Comparison of ENCODE assay signal across 16 mouse cellular contexts in the genomic region with DNA sequence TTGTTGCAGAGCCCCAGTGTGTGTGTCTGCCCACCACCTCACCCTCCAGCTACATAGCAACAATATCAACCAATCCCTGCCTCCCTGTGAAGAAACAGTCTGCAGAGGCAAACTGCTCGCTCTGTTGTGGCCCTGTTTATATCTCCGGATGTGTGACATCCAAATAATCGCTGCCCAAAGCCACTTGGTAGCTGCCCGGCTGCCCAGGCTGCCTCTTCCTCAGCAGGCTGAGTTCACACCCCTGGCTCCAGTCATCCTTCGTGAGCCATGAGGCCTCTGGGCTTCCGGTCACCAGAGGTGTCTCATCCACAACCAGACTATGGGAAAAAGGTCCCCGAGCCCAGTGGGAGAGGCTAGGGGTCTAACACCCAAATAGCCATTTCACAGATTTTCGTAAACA.
DNase-seq lines count a peak whose midpoint lies in the region; ATAC-seq lines count a peak whose summit lies in the region.
"Had no signal": no experiment of that assay in that cellular context is flagged by ENCODE, and none has a peak within 500 bp of the region (broad histone marks: within the 10 kb centered on the region; RNA-seq: fewer than 3 reads in every experiment).

No protein-coding gene starts in this region.

- no peaks in the 10 kb centered on the region for H3K36me3 ChIP-seq in kidney, embryonic 14.5 days (ENCODE audit: control insufficient read depth, insufficient read depth, low read length)
- peaks cover 11% of the 10 kb centered on the region for H3K36me3 ChIP-seq in embryonic facial prominence, embryonic 10.5 days (replicated peaks)
- H3K36me3 ChIP-seq in hindbrain, embryonic 14.5 days (replicated peaks; ENCODE audit: control insufficient read depth, insufficient read depth), result no peaks in the 10 kb centered on the region
- no peaks in the 10 kb centered on the region for H3K36me3 ChIP-seq in midbrain, embryonic 16.5 days (ENCODE audit: control insufficient read depth, insufficient read depth, low read length)
- H3K36me3 ChIP-seq: kidney, embryonic 15.5 days had no signal

- DNase-seq in kidney, postnatal 14 days, result no peak
- DNase-seq in embryonic facial prominence, embryonic 10.5 days (ENCODE audit: low spot score), result no peak
- DNase-seq in hindbrain, embryonic 14.5 days (ENCODE audit: low spot score), result no peak
- no peak for DNase-seq in urinary bladder, postnatal 25 days (ENCODE audit: low spot score)
- DNase-seq in thymus, postnatal 4 days, result no peak
- DNase-seq: cerebellum, adult 11 months; heart, adult 18-20 months; heart, postnatal 4 days; layer of hippocampus, adult 9-11 months; lung, postnatal 14 days; thymus, postnatal 14 days had no signal

- H3K4me3 ChIP-seq in kidney, embryonic 14.5 days (ENCODE audit: low read length), result no peak overlapping the region
- no peak overlapping the region for H3K4me3 ChIP-seq in embryonic facial prominence, embryonic 10.5 days
- no peak overlapping the region for H3K4me3 ChIP-seq in hindbrain, embryonic 14.5 days (replicated peaks; ENCODE audit: low read length)
- no peak overlapping the region for H3K4me3 ChIP-seq in midbrain, embryonic 16.5 days (ENCODE audit: low read depth, low read length)
- H3K4me3 ChIP-seq: kidney, embryonic 15.5 days had no signal

- 11% methylated on average over 8 of the region's 8 CpGs for WGBS in kidney, embryonic 14.5 days
- 27% methylated on average over 8 of the region's 8 CpGs for WGBS in embryonic facial prominence, embryonic 10.5 days
- 14% methylated on average over 8 of the region's 8 CpGs for WGBS in hindbrain, embryonic 14.5 days
- 18% methylated on average over 8 of the region's 8 CpGs for WGBS in midbrain, embryonic 16.5 days

- H3K27me3 ChIP-seq in kidney, embryonic 14.5 days (ENCODE audit: control insufficient read depth, insufficient read depth, low read length), result peaks cover 52% of the 10 kb centered on the region
- peaks cover 93% of the 10 kb centered on the region for H3K27me3 ChIP-seq in embryonic facial prominence, embryonic 10.5 days (replicated peaks; ENCODE audit: low read depth, poor library complexity, severe bottlenecking)
- peaks cover 86% of the 10 kb centered on the region for H3K27me3 ChIP-seq in hindbrain, embryonic 14.5 days (ENCODE audit: control insufficient read depth, insufficient read depth, low read length)
- H3K27me3 ChIP-seq in midbrain, embryonic 16.5 days (ENCODE audit: control insufficient read depth, insufficient read depth, low read depth, low read length), result peaks cover 55% of the 10 kb centered on the region

- no peak overlapping the region for H3K27ac ChIP-seq in kidney, embryonic 14.5 days (ENCODE audit: low read depth, low read length)
- H3K27ac ChIP-seq in embryonic facial prominence, embryonic 10.5 days (replicated peaks), result peak overlapping the region; percentile 55
- H3K27ac ChIP-seq in hindbrain, embryonic 14.5 days, result peak overlapping the region; percentile 22; the same call in 1 of the 2 replicates
- no peak overlapping the region for H3K27ac ChIP-seq in midbrain, embryonic 16.5 days (ENCODE audit: low read length)
- H3K27ac ChIP-seq: kidney, embryonic 15.5 days; liver, embryonic 14.5 days had no signal

- ATAC-seq in kidney, embryonic 14.5 days (ENCODE audit: low FRiP score, low TSS enrichment), result peak; percentile 26; the same call in 1 of the 2 replicates
- ATAC-seq in hindbrain, embryonic 14.5 days (ENCODE audit: low FRiP score), result no peak
- no peak for ATAC-seq in midbrain, embryonic 16.5 days
- ATAC-seq in granulocyte monocyte progenitor cell, adult 5-6 weeks (replicated peaks; ENCODE audit: poor library complexity, severe bottlenecking), result no peak

- H3K4me1 ChIP-seq in kidney, embryonic 14.5 days (ENCODE audit: control insufficient read depth, insufficient read depth, low read length), result peaks cover 29% of the 10 kb centered on the region
- peaks cover 78% of the 10 kb centered on the region for H3K4me1 ChIP-seq in embryonic facial prominence, embryonic 10.5 days
- peaks cover 33% of the 10 kb centered on the region for H3K4me1 ChIP-seq in hindbrain, embryonic 14.5 days (replicated peaks; ENCODE audit: control insufficient read depth, insufficient read depth, low read length)
- peaks cover 23% of the 10 kb centered on the region for H3K4me1 ChIP-seq in midbrain, embryonic 16.5 days (ENCODE audit: control insufficient read depth, insufficient read depth, low read length)

- H3K9ac ChIP-seq in kidney, embryonic 14.5 days (ENCODE audit: low read depth, low read length), result no peak overlapping the region
- no peak overlapping the region for H3K9ac ChIP-seq in hindbrain, embryonic 14.5 days
- peak overlapping the region; percentile 28; the same call in 1 of the 2 replicates for H3K9ac ChIP-seq in midbrain, embryonic 16.5 days (ENCODE audit: low read depth, low read length)
- H3K9ac ChIP-seq: kidney, embryonic 15.5 days; liver, embryonic 14.5 days had no signal

- no peaks in the 10 kb centered on the region for H3K9me3 ChIP-seq in kidney, embryonic 14.5 days (ENCODE audit: control insufficient read depth, low read length)
- no peaks in the 10 kb centered on the region for H3K9me3 ChIP-seq in embryonic facial prominence, embryonic 10.5 days
- no peaks in the 10 kb centered on the region for H3K9me3 ChIP-seq in hindbrain, embryonic 14.5 days (ENCODE audit: control insufficient read depth, low read length)
- H3K9me3 ChIP-seq in midbrain, embryonic 16.5 days (replicated peaks; ENCODE audit: control insufficient read depth, low read length, poor library complexity, severe bottlenecking), result no peaks in the 10 kb centered on the region
- H3K9me3 ChIP-seq: kidney, embryonic 15.5 days had no signal

- H3K4me2 ChIP-seq in kidney, embryonic 14.5 days (replicated peaks; ENCODE audit: low read depth, low read length), result no peak overlapping the region
- H3K4me2 ChIP-seq in hindbrain, embryonic 14.5 days (replicated peaks), result no peak overlapping the region
- H3K4me2 ChIP-seq in midbrain, embryonic 16.5 days (ENCODE audit: low read length), result no peak overlapping the region
- H3K4me2 ChIP-seq: kidney, embryonic 15.5 days had no signal

Comparison
In these comparisons a context has a peak if more than half of its experiments do, and no peak if none do; other contexts are left out.
1. H3K27ac ChIP-seq: peak in embryonic facial prominence, embryonic 10.5 days (single experiment) and hindbrain, embryonic 14.5 days (single experiment); none in kidney, embryonic 14.5 days (single experiment) and midbrain, embryonic 16.5 days (single experiment).